Mouse (Mus musculus) liver, embryonic 14.5 days (tissue): ENCODE measurements at regions not wholly inside any gene's neighbourhood (a gene's known extent, or its start where the extent isn't known, plus 50 kb on each side); places are given as distances from the start of the nearest gene placed in this dataset.

Experiments
- CTCF ChIP-seq: IDR thresholded peaks from 2 replicates; pipeline ENCODE4 v1.5.1; 2016; ENCODE audit warnings: antibody characterized with exemption, low read depth, control low read depth
- EP300 ChIP-seq: IDR thresholded peaks from 2 replicates; pipeline ENCODE4 v1.6.1; 2016; ENCODE audit warnings: antibody characterized with exemption, low read depth

- TF ChIP-seq CTCF (no peak), EP300 (no peak)
These were observed 219.8 kb upstream of the Hs6st1 start for GRCm38 (mm10) chr1:35848160-35848954.
